Mouse (Mus musculus): ENCODE results near the gene Flywch1.
A peak's percentile ranks its signal among the peaks of the same experiment; 100 is the strongest.
"Not testable (repeated sequence)": the region's sequence is repeated elsewhere in the genome, so short reads cannot be mapped to it uniquely, and the experiment has no call there.

Flywch1 gene

DNA sequence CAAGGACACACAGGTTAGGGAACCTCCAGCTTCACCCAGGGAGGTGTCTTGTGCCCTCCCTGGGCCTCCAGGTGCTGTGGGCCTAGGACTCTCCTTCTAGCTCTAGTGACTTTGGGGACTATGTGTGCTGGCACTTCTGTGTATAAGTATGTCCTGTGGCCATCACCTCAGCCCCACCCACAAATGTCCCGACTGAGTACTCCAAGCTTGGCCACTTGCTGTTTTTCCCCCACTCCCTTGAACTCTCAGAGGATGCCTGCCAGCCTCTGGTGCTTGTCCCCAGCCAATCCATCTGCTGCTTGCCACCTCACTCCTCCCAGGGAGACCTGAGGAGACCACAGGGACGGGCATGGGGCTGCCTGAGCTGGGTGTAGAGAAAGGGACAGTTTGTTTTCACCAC lies 7.0 kb upstream of the Flywch1 start:
- no peak for DNase-seq (ENCODE audit: extremely low spot score)

GRCm38 (mm10) chr17:23777141-23777540 lies 5.7 kb upstream of the Flywch1 start:
- no peak for DNase-seq (ENCODE audit: extremely low spot score)

- DNase-seq (ENCODE audit: extremely low spot score): no peak
Observed at GRCm38 (mm10) chr17:23776216-23776615, 4.8 kb upstream of the Flywch1 start.

GRCm38 (mm10) chr17:23774090-23774489 lies 2.7 kb upstream of the Flywch1 start:
- DNase-seq (ENCODE audit: extremely low spot score): peak; percentile 79

DNA sequence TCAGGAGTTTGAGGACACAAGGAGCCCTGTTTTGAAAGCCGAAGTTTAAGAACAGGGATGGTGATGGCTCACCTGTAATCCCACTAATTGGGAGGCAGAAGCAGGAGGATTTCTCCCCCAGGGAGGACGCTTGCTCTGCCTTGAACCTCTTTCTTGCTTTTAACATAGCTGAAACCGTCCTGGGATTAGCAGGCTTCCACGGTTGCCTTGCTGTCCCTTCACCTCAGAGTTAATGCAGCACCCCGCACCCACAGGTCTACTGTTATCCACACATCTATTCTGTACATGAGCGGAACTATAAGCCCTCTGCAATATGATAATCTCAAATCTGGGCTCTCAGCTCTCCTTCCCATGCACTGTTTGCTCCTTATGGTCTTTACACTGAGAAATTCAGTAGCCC lies 2.3 kb upstream of the Flywch1 start:
- no peak for DNase-seq (ENCODE audit: extremely low spot score)

DNA sequence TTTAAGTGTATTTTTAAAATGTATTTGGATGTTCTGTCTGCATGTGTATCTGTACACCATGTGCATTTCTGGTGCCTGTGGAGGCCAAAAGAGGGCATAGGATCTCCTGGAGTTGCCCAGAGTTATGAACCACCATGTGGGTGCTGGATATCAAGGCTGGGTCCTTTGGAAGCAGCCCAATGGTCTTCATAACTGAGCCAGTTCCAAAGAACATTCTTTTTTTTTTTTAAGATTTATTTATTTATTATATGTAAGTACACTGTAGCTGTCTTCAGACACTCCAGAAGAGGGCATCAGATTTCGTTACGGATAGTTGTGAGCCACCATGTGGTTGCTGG lies 786 bp upstream of the Flywch1 start:
- not testable (repeated sequence) for DNase-seq (ENCODE audit: extremely low spot score)

- no peak for DNase-seq (ENCODE audit: extremely low spot score)
Observed at GRCm38 (mm10) chr17:23770896-23771283, 512 bp downstream of the Flywch1 start.

DNA sequence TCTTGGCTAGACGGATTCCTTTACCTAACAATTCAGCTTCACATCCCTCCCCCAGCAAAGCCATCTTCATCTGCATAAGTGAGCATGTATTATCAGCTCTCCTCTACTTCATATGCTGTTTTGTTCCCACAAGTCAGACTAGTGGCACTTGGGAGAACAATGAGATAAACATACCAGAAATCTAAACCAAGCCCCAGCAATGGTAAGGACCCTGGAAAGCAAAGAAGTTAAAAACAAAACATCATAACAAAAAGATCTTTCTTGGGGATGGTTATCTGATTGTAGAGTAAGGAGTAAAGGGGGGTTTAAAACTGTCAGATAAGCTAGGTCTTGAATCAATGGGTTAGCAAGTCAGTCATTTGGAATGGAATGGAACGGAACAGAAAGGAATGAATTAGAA lies 909 bp downstream of the Flywch1 start:
- DNase-seq (ENCODE audit: extremely low spot score): no peak

DNA sequence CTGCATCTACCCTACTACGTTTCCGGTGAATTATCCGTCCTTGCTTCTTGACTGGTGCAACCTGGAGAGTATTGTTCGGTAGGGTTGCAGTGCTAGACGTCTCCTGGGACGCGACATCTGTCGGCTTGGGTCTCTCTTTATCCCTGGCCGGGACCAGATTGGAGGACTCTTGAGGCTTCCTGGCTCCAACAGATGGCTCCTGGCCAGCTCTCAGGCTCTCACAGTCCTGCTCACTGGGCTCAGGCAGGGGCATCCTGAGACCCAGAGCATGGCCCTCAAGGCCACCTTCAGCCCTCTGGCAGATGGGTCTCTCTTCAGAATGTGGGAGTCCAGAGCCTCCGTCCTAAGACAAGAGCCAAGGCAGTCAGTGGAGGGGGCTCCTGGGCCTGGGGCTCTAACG lies 8.4 kb downstream of the Flywch1 start:
- DNase-seq (ENCODE audit: extremely low spot score): no peak

DNA sequence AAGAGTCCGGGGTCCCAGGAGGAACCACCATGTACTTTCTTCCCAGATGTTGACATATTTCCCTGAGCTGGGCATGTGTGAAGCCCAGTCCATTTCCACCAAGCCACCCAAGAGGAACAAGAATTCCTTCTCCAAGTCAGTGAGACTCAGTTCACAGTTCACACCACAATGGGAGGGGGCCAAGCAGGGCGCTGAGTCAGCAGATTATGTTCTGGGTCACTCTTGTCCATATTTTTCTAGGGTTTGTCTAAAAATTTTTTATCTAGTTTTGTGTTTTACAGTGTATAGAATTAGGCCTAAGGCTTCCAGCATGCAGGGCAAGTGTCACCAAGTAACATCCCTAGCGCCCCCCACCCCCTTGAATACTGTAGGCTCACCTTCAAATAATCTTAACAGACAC lies 10.2 kb downstream of the Flywch1 start:
- no peak for DNase-seq (ENCODE audit: extremely low spot score)

DNA sequence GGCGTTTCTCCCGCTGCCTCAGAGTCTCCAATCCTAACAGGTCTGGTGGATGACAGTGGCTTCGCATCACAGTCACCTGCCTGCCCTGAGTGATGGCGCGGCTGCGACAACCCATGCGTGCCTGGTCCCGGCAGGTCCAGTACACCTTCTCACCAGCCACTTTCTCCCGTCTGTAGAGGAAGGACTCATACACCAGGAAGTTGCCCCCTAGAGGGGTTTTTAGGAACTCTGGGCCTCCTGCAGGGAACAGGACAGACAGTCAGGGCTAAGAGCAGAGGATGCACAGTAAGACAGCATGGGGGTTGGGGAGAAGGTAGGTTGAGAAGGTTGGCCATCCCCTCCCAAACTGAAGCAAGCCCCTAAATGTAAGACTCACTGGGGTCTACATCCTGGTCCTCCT lies 11.2 kb downstream of the Flywch1 start:
- no peak for DNase-seq (ENCODE audit: extremely low spot score)

DNA sequence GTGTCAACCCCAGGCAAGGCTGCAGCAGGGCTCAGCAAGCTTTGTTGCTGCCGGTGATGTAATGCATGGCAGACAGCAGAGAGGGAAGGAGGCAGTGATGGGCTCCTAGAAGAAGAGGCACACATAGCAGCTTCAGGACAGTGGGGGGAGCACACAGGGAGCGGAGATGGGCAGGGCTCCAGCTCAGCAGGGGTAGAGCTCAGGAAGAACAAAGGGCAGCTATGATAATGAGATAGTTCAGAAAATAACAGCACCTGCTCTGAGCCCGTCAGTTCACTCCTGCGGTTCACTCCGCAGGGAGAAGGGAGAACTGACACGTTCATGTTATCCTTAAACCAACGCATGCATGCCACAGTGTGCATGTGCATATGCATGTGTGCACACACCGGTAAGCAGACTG lies 12.6 kb downstream of the Flywch1 start:
- DNase-seq (ENCODE audit: extremely low spot score): no peak

DNA sequence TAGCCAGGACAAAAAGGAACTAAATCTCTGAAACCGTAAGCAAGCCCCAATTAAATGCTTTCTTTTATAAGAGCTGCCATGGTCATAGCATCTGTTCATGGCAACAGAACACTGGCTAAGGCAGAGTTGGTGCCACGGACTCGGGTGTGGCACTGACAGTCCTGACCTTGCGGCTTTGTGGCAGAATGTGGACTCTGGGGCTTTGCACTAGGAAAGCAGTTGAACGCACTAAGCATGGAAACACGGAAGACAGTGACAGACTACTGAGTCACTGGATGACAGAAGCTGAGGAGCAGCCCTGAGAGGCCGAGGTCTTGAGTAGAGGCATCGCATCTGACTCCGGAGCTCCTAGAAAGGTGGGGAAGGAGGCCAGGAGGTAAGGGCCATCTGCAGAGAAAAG lies 13.8 kb downstream of the Flywch1 start:
- no peak for DNase-seq (ENCODE audit: extremely low spot score)

DNA sequence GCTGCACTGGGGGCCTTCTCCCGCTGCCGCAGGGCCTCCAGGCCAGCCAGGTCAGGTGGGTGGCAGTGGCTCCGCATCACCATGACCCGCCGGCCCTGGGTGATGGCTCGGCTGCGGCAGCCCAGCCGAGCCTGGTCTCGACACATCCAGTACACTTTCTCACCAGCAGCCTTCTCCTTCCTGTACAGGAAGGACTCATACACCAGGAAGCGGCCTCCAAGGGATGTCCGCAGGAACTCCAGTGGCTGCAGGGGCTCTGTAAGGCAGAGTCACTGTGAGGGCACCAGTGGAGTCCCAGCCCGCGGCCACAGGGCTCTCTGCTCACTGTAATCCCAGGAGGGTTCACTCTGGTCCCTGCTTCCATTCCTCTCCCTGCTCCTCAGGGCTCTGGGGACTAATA lies 15.7 kb downstream of the Flywch1 start:
- DNase-seq (ENCODE audit: extremely low spot score): no peak

GRCm38 (mm10) chr17:23749400-23750191 lies 21.8 kb downstream of the Flywch1 start:
- DNase-seq (ENCODE audit: extremely low spot score): no peak

- peak; percentile 69 for DNase-seq (ENCODE audit: extremely low spot score)
Observed at GRCm38 (mm10) chr17:23748631-23749391, 22.6 kb downstream of the Flywch1 start.

DNA sequence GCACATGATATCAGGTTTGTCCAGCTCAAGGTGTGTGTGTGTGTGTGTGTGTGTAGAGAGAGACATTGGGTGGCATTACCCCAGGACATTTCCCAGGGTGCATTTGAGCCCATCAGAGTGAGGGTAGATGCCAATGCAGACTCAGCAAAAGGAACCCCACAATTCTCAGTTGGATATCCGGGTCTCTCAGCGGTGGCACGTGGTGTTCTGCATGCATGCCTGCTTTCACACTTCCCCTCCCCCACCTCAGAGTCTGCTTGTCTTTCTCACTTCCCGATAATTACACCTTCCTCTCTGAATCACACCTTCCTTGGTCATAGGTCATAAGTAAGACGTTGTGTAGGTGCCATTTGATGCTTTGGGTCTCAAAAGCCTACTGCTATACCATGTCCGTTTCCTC lies 23.4 kb downstream of the Flywch1 start:
- DNase-seq (ENCODE audit: extremely low spot score): no peak

DNA sequence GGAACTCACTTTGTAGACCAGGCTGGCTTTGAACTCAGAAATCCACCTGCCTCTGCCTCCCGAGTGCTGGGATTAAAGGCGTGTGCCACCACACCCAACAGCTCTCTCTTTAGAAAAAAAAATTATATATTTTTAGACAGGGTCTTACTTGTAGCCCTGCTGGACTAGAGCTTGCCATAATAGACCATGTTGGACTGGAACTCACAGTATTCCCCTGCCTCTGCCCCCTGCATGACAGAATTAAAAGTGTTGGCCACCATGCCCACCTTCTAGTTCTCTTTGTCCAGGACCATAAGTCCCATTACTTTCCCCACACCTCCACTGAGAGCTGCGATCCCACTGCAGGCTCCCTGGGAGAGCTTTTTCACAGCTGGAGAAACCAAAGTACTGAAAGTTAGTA lies 23.9 kb downstream of the Flywch1 start:
- no peak for DNase-seq (ENCODE audit: extremely low spot score)

DNA sequence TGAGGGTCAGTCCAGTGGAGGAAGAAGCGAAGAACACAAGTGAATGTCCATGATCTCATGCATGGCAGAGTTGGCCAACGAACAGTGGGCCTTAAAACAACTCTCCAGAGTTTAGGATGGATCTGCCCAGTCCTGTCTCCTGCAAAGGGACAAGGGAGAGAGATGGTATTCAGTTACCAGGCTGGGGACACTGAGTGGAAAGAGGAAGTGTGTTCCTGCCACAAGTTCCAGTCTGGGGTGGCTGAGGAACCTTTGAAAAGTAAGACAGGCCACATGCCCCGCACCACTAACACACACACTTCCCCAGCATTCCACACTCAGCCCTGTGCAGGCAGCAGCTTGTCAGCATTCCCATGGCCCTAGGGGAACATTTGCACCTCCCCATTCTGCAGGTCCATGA lies 24.6 kb downstream of the Flywch1 start:
- no peak for DNase-seq (ENCODE audit: extremely low spot score)

DNA sequence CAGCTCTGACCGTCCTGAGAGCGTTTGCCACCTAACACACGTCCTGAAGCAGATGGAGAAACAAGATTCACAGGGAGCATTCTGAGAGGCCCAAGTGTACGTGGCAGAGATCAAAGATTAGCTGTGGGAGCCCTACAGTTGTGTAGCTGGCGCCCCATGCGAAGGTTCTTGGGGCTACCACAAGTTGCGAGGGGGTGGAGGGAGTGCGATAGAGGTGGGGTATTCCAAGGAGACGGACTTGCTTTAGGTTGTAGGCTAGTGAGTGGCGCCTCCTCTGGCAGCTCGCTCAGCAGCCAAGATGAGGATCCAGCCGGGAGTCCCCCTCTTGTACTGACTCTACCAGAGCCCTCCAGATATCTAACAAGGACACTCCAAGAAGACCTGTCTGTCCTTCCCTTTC lies 25.1 kb downstream of the Flywch1 start:
- DNase-seq (ENCODE audit: extremely low spot score): peak; percentile 43

DNA sequence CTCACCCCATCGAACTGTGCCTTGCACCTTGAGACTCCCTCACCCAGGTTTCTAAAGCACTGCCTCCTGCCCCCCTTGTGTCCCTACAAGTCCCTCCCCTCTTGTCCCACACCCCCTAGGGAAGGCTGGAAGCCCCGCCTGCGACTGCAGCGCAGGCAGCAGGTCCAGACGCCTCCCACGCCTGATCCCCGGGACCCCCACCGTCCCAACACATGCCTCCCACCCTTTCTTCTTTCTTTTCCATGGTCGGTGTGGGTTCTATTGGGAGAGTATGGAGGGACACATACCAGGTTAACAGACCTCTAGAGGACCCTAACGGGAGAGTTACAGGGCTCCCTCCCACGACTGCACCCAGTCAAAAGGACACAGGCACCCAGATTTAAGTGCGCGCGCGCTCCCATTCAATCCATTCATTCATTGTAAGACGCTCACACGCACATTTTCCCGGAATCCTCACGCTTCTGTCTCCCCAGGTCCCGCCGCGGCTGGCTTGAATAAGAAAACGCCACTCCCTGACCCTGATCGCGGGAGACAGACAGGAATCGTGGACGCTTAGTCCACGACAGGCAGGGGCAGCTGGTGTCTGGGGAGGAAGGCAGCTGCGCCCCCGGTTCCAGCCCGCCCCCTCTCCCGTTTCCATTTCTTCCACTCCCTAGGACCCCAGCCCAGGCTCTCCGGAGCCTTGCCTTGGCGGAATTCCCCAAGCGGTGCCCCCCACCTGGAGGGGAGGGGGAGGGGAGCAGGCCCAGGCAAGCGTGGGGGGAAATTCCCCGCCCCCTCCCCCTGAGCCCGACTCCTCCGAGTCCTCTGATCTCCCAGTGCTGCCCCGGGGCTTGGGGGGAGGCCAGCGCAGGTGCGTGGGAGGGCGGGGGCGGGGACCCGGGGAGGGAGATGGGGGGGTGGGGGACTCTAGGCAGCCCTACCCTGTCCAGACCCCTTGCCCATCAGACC lies 25.8 kb downstream of the Flywch1 start, which contains the start of gene Kremen2:
Gene Kremen2 (minus strand): TSS at position 533 of the 951 bp plus-strand sequence.
- peak; percentile 29 for DNase-seq (ENCODE audit: extremely low spot score)

DNA sequence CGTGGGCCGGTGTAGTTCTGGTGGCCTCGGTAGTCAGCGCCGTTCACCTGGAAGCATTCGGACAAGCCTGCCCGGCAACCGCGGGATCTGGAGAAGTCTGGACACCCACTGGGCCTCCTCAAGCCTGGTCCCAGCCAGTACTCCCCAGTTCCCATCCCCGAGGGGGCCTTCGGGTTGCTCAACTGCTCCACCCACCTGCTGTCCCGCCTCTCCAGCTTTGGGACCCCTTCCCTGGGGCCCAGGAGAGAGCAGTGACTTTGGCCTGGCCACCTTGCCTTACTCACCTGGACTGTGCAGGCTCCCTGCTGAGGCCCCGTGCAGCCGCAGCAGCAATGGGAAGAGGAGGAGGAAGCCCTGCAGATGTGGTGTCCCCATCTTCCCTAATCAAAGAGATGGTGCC lies 26.8 kb downstream of the Flywch1 start:
- peak; percentile 16 for DNase-seq (ENCODE audit: extremely low spot score)
